Mouse (Mus musculus) layer of hippocampus, adult 2 months (tissue): ENCODE results near the gene Shisa6. TPM values are rescaled to one million over a fixed set of nuclear protein-coding genes. Genes with fewer than 3 reads are reported as not detected.

ENCODE experiments used
- DNase-seq, 2 experiments: peaks; one replicate each; pipeline ENCODE4 v3.0.0; 2022; ENCODE audit warnings: low spot score in 2 of 2
- H3K27ac ChIP-seq: fragments of 200-600 bp; 2 replicates; pipeline ENCODE4 v1.8.1; 2022
- H3K4me3 ChIP-seq: fragments of 200-600 bp; 2 replicates; pipeline ENCODE4 v1.8.1; 2022; ENCODE audit warnings: mild to moderate bottlenecking
- CTCF ChIP-seq: fragments of 200-600 bp; conservative IDR thresholded peaks from 2 replicates; pipeline ENCODE4 v1.8.1; 2022; ENCODE audit warnings: antibody characterized with exemption, mild to moderate bottlenecking, moderate library complexity
- total RNA-seq, 2 experiments: library from RNA; stranded (reverse); gene quantifications; 2 replicates each; pipeline ENCODE4 v1.2.3; 2021

Gene Shisa6
- total RNA-seq, 2 experiments from 2014 or later = 193 to 194 TPM

GRCm38 (mm10) chr11:66167801-66168651 is 357.7 kb downstream of the Shisa6 start, which contains the start of gene Dnah9:
TSS of gene Dnah9 (minus strand) at chr11:66168551.
- DNase-seq = peak; percentile 87 to 95
- Histone ChIP-seq H3K4me3 (peak within 1 kb of the TSS; percentile 89), H3K27ac (peak within 1 kb of the TSS; percentile 85)
- TF ChIP-seq CTCF = peak; percentile 14; the same call in 1 of the 2 replicates

- H3K27ac ChIP-seq = no peak overlapping the region
- TF ChIP-seq CTCF = no peak
- H3K4me3 ChIP-seq = no peak overlapping the region
- no peak for DNase-seq
These were observed 361.7 kb downstream of the Shisa6 start for GRCm38 (mm10) chr11:66164022-66164421.
